Mouse (Mus musculus): Measurements from ENCODE around the gene Nptxr.

Nptxr gene

DNA sequence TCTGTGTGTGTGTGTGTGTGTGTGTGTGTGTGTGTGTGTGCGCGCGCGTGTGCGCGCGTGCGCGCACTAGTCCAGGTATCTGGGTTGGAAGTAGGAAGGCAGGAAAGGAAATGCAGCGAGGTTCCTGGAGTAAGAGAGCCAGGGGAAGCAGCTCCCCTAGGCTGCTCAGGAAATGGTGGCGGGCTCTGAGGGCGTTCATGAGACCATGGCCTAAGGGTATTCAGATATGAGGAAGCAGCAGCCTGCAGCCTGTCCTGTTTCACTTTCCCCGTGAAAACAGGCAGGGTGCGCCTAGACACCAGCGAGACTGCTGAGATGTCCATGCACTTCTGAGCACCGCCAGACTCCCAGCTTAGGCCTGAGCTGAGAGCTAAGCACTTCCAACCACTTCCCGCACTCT is 52.8 kb downstream of the Nptxr start:
- DNase-seq = no peak

DNA sequence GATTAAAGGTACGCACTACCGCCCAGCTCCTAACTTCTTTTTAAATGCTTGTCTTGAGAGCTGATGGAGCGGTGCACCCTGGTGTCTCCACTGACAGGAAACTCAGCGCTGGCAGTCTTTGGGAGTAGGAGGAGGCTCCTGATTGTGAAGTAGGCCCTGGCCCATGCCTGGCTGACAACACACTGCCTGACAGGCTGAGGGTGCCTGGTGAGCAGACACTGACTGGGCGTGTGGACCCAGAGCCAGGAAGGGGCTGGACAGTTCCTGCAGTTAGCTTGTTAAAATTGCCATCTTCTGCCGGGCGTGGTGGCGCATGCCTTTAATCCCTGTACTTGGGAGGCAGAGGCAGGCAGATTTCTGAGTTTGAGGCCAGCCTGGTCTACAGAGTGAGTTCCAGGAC is 54.3 kb downstream of the Nptxr start:
- DNase-seq = no peak

DNA sequence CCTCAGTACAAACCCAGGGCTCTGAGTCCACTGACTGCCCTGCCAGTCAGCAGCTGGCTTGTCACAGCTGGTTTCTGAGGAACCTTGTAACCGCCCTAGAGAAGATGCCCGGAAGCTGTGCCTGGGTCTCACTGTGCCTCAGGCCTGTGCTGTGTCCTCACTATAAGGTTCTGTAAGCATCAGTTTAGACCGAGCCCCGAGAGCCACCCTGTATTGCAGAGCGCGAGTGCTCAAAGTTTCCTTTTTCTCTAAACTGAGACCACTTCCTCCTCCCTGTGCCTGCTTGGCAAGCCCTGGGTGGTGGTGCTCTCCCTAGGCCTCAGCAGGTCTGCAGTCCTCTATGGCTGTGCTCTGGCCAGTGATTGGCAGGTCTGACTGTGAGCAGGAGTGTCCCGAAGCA is 55.4 kb downstream of the Nptxr start:
- no peak for DNase-seq

DNA sequence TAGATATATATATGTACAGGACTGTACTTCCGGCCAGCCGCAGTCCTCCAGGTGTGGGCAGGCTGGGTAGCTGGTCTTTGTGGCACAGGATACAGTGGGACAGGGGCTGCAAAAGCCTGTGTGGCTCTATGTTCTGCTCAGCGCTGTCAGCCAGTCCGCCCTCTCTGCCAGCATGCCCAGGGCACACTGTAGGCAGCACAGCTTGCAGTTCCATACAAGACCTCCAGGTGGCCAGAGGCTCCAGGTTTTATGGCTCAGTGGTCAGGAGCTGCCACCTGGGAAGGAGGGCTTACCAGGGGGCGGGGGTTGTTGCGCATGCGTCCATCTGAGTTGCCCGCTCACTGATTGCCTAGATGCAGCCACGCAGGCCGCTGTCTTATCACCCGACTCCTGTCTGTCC is 56.6 kb downstream of the Nptxr start:
- DNase-seq = no peak

DNA sequence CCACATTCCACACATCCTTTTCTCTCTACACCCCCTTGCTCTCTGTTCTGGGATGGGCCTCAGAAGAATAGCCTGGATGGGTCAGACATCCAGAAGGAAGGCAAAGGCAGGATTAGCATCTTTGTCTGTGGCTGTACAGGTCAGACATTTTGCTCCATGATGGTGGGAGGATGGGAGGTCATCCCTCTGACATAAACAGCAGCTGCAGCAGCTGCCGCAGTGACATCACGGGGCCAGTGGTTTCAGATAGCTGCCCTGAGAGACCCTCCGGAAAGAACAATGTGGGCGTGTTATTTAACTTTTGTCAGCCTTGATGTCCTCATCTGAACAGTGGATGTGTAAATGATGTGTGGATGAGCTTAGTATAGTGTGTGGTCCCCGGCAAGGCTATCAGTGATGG is 58.7 kb downstream of the Nptxr start:
- no peak for DNase-seq

DNA sequence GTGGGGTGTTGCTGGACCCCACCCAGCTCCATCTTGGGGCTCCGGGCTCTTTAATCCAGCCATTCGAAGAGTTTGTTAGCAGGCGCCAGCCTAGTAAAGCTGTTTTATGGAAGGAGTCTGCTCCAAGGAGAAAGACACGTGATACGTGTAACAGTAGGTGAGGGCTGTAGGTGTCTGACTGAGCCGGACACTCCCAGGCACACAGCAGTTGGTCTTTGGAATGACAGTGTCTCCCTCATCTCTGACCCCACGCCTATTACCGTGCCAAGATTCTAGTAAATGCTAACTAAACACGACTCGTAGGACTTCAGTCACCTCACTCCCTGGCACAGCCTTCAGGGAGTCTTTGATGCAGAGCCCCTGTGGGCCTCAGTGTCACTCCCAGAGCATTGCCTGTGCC is 59.3 kb downstream of the Nptxr start:
- no peak for DNase-seq

DNA sequence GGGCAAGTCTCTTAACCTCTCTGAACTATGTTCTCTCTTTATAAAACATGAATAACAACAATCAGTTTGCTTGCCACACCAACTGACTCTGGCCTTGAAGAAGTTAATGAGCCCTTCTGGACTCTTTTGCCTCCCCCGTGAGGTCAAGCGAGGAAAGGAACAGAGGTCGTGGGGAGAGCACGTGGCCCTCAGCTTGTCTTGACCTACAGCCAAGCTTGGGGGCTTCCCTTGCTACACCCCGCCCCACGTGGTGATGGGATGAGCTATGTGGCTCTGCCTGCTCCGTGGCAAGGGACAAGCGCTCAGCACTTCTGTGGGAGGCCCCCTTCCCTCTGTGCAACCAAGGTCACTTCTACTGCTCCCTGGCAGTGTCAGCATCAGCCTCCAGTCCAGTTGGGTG is 59.8 kb downstream of the Nptxr start:
- no peak for DNase-seq

DNA sequence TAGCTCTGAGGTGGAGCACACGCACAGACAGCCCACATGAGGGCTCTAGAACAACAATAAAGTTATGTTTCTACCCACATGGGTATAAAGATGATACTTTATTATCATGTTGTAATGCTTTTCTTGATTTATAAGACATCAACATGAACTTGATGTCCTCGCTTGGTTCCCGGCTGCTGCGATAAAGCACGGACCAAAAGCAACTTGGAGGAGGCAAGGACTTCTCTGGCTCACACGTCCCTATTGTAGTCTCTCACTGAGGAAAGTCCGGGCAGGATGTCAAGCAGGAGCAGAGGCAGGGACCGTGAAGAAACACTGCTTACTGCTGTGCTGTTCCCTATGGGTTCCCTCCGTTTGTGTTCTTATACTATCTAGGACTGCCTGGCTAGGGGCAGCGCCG is 60.6 kb downstream of the Nptxr start:
- no peak for DNase-seq

DNA sequence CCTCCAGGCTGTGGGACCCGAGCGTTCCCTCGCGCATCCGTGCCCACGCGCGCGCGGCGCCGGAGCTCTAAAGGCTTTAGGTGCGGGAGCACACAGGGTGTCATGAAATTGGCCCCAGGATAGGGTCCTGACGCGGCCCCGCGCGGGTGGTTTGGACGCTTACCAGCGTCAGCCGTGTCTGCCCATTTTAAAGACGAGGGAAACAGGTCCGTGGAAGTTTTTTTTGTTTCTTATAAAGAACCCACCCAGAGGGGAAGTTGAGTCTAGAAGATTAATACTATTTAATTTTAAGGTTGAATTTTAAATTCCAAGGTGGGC is 61.9 kb downstream of the Nptxr start:
- no peak for DNase-seq

DNA sequence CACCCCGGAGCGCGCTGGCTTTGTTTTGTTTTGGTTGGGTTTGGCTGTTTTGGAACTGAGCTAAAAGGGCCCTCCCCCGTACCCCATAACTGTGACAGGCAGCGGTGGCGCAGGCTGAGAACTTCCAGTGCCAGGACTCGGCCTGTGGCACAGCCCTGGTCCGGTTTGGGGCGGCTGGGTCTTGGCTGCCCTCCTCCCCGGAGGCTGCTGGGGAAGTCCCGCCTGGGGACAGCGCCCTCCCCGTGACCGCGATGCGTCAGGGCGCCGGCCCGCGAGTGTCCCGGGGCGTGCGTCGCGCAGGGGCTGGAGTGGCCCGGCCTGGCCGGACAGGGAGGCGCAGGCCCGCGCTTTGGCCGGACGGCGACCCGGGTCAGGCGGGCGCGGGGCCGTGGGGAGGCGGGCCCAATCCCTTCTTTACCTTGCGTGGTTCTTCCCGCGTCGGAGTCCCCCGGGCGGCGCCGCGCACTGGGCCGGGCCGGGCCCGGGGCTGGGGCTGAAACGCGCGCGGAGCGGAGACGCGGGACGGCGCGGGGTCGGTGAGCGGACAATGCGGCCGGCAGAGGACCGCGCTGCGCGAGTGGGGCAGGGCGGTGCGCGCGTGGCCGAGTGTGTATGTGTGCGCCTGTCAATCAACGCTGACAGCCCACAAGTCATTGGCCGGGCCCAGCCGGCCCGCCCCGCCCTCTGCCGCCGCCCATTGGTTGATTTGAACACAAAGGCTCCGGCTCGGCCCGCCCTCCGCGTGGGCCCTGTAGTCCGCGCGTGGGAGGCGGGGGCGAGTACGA is 62.5 kb downstream of the Nptxr start, which contains the start of gene Sun2:
TSS of gene Sun2 (minus strand) at position 616 of the 785 bp plus-strand sequence.
- peak; percentile 91 for DNase-seq

DNA sequence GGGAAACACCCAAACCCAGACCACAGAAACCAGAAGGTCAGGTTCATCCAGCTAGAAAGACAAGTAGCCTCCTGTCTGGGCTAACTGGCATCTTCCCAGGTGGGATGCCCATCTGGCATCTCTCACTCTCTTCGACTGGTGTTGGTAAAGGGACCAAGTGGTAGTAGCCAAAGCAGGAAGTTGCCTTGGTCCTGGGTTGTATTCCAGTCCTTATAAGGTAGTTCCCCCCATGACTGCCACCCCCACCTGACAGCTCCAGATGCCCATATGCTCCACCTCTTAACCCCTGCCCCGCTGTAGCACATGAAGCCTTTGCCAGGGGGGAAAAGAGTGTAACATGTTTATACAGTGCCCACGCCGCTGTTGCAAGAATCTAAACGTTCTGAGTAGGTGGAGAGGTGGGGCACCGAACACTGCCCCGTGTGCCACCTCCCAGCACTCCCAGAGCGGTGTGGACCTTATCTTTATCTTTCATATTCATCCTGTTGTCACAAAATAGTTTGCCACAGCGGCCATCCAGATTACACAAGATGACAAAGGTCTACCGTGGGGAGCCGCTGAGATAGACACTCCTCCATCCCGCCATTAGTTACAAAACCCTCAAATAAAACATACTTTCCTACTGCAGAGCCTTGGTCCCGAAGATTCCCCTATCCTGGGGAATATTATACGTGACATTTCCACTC is 63.2 kb downstream of the Nptxr start:
- no peak for DNase-seq

DNA sequence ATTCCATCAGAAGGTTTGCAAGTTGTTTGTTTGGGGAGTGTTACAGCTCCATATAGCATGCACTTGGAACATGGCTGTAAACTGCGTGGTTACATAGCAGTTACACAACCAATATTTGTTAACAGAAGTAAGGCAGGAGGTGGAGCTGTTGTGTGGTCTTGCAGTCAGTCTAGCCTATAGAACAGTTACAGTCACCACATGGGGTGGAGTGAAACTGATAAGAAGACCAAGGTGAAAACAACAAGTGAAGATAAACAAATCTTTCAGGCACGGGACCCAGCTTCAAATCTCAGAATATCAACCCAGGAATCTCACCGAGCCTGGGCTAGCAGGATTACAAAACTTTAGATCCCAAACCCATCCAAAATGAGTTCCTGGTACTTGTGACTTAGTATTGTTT is 63.8 kb downstream of the Nptxr start:
- DNase-seq = no peak
